Mouse (Mus musculus) bone marrow macrophage, adult 2 months (primary cell): Measurements from ENCODE around the gene Ciao1. TPM values are rescaled to one million over a fixed set of nuclear protein-coding genes. Genes with fewer than 3 reads are reported as not detected.

Experiments used
- H3K27ac ChIP-seq: 2 replicates; pipeline ENCODE4 v1.5.1; 2012; ENCODE audit warnings: low read depth, low read length; ENCODE audit not compliant: insufficient read depth
- H3K4me1 ChIP-seq: 2 replicates; pipeline ENCODE4 v1.6.1; 2012; ENCODE audit warnings: low read length; ENCODE audit not compliant: control insufficient read depth, insufficient read depth
- H3K4me3 ChIP-seq: 2 replicates; pipeline ENCODE4 v1.5.1; 2012; ENCODE audit warnings: mild to moderate bottlenecking, low read length, moderate library complexity; ENCODE audit not compliant: insufficient read depth
- CTCF ChIP-seq: IDR thresholded peaks from 2 replicates; pipeline ENCODE4 v1.5.1; 2012; ENCODE audit warnings: low read depth, mild to moderate bottlenecking, low read length, moderate library complexity
- POLR2A ChIP-seq: IDR thresholded peaks from 2 replicates; pipeline ENCODE4 v1.6.1; 2012; ENCODE audit warnings: mild to moderate bottlenecking, low read depth, low read length, borderline replicate concordance
- polyA plus RNA-seq: library from polyadenylated mRNA; stranded (reverse); fragments of >200 nt; gene quantifications from 2 replicates; pipeline ENCODE4 v1.2.4, GENCODE M21; 2012; ENCODE audit not compliant: missing spikeins, insufficient read depth, insufficient read length

The Ciao1 gene
- polyA plus RNA-seq, 1 experiment = 48.8 TPM

DNA sequence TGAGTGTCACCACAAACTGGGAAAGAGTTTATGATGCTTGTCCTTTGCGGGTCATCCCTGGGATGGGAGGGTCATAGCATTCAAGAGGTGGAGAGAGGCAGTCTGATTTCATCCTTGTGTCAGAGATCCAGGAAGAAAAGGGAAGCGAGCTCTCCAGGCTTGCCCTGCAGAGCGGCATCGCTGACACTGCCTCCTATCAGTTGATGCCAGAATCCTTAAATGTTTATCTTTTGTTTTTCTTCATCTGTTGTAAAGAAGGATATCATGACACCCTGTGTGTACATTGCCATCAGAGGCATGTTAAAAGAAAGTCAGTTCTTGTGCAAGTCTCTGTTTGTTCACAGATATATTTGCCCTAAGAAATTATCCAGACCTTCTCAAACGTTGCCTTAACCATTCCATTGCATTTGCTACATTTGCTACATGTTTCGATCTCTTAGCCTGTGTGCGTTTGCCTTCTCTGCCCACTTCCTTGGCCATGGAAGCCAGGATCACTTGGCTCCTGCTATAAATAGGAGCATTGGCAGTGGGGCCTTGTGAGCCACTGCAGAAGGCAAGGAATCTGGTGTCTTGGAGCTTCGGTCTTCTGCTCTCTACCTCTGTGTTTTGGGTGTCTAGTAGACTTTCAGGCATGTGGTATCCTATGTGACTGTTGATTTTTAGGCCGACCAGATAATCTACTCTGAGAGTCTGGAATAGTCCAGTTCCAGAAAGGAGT, 2.8 kb upstream of the Ciao1 start:
- H3K4me1 ChIP-seq = peaks cover 39% of the 10 kb centered on the region

GRCm38 (mm10) chr2:127248334-127249004, 853 bp upstream of the Ciao1 start:
- Histone ChIP-seq H3K4me1 (peaks cover 39% of the 10 kb centered on the region), H3K4me3 (peak overlapping the region; percentile 98), H3K27ac (no peak overlapping the region)
- no peak for TF ChIP-seq CTCF
- no peak for TF ChIP-seq POLR2A

More for the DNA sequence above, 2.8 kb upstream of the Ciao1 start:
- no peak overlapping the region for H3K4me3 ChIP-seq
- TF ChIP-seq CTCF = no peak
- no peak for TF ChIP-seq POLR2A
- no peak overlapping the region for H3K27ac ChIP-seq

GRCm38 (mm10) chr2:127240065-127240464, 7.6 kb downstream of the Ciao1 start:
- TF ChIP-seq CTCF (no peak), POLR2A (no peak)
- no peak overlapping the region for H3K27ac ChIP-seq
- H3K4me3 ChIP-seq = no peak overlapping the region
- H3K4me1 ChIP-seq = no peaks in the 10 kb centered on the region

DNA sequence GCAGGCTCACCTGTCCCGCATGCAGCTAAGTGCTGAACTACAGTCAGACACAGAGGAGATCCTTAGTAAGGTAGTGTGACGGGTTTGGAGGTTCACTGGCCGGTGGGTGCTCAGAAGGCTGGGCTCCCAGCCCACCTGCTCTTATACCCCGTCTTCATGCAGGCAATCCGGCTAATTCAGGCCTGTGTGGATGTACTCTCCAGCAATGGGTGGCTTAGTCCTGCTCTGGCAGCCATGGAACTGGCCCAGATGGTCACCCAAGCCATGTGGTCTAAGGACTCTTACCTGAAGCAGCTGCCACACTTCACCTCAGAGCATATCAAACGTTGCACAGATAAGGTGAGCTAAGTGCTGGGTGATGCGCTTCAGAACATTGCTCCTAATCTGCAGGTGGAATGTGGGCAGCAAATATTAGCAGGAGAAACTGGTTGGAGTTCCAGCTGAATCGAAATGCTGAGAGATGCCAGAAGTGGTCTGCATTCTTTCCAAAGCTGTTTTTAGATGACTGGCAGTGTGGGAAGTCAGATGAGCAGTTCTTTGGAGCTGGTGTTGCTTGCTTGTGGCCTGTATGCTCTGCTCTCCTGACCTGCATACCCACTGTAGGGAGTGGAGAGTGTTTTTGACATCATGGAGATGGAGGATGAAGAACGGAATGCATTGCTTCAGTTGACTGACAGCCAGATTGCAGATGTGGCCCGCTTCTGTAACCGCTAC, 9.6 kb downstream of the Ciao1 start:
- H3K4me3 ChIP-seq = no peak overlapping the region
- no peaks in the 10 kb centered on the region for H3K4me1 ChIP-seq
- H3K27ac ChIP-seq = no peak overlapping the region
- TF ChIP-seq CTCF (no peak), POLR2A (no peak)

GRCm38 (mm10) chr2:127225261-127225660, 22.4 kb downstream of the Ciao1 start:
- Histone ChIP-seq H3K4me1 (no peaks in the 10 kb centered on the region), H3K4me3 (no peak overlapping the region), H3K27ac (no peak overlapping the region)
- no peak for TF ChIP-seq POLR2A
- no peak for TF ChIP-seq CTCF

DNA sequence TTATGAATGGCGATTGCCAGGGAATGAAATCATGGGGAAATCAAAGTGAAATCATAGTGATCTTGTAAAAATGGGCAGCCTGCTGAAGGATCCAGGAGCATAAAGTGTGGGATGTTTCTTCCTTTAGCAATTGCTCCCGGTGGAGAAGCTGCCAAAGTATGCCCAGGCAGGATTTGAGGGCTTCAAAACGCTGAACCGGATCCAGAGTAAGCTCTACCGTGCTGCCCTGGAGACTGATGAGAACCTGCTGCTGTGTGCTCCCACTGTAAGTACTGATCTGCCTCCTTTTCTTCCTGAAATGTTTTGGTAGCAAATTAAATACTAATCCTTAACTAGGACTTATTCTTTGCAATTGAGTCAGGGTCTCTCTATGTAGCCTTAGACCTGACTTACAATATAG, 29.9 kb downstream of the Ciao1 start:
- TF ChIP-seq POLR2A (no peak), CTCF (no peak)
- Histone ChIP-seq H3K27ac (no peak overlapping the region), H3K4me1 (no peaks in the 10 kb centered on the region), H3K4me3 (no peak overlapping the region)

DNA sequence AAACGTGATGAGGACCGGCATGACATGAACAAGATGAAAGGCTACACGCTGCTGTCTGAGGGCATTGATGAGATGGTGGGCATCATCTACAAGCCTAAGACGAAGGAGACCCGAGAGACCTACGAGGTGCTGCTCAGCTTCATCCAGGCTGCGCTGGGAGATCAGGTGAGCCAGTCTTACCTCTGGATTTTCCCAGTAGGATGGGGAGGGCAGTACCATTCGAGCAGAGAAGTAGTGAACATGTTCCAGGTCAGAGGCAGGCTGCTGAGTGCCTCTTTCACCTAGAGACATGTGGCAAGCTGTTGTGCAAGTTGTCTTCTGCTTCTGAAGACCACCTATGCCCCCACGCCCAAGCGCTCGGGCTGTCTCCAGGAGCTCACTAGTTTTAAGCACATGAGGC, 36.9 kb downstream of the Ciao1 start:
- Histone ChIP-seq H3K4me3 (no peak overlapping the region), H3K4me1 (peaks cover 6% of the 10 kb centered on the region), H3K27ac (no peak overlapping the region)
- TF ChIP-seq POLR2A (no peak), CTCF (no peak)

DNA sequence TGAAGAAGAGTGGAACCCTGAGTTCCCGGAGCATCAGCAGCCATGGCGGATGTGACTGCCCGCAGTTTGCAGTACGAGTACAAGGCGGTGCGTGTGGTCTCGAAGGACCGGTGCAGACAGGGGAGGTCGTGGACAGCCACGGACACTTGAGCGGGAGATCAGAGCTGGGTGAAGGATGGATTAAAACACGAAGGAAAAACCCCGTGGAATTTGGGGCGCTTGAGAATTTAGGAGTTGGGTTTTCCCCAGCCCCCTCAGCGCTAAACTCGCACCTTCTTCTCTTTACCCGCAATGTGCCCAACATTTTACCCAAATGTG, 39.2 kb downstream of the Ciao1 start:
- Histone ChIP-seq H3K27ac (0 out of 2 replicates have a peak overlapping the region, but pooled peaks have one; percentile 22), H3K4me3 (peak overlapping the region; percentile 69), H3K4me1 (peaks cover 6% of the 10 kb centered on the region)
- no peak for TF ChIP-seq POLR2A
- no peak for TF ChIP-seq CTCF

DNA sequence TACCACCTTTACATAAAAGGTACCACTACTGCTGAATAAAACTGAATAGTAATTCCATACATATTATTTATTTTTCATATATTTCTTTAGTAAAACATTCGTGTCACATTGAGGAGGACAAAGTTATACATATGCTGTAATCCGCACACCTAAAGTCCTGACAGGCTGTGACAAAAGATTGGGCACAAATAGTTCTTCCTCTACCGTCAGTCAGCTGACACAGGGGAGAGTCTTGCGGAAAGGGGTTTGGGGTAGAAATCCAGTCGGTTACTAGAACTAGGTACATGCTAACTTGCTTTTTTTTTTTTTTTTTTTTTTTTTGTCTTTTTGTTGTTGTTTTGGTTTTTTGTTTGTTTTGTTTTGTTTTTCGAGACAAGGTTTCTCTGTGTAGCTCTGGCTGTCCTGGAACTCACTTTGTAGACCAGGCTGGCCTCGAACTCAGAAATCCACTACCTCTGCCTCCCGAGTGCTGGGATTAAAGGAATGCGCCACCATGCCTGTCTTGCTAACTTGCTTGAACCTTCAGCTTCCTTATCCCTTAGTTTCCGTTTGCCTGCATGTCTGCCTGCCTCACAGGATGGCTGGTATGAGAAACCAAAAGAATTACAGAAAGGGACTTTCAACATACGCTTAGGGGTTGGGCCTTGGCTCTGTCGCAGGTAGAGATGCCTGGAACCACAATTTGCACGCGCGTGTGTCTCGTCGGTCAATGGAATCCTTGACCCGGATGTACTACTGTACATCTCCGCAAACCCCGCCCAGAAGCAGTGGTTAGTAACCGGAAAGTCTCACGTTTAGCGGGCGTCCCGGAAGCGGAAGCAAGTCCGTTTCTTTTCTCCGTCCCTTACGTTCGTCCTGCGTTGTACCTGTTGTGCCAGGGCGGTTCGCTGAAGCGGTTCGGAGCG, 39.8 kb downstream of the Ciao1 start, which contains the start of the genes 1810024B03Rik and Snrnp200:
1810024B03Rik (minus strand) TSS at position 734 of the 905 bp plus-strand sequence.
Snrnp200 (plus strand) TSS at position 840 of the 905 bp plus-strand sequence.
- Histone ChIP-seq H3K4me3 (peak within 1 kb of the TSS; percentile 69), H3K27ac (peak within 1 kb of the TSS; percentile 45; the same call in 1 of the 2 replicates), H3K4me1 (peaks cover 6% of the 10 kb centered on the region)
- TF ChIP-seq POLR2A (no peak), CTCF (no peak)
